Mouse (Mus musculus): ENCODE results near the gene 5330417H12Rik.

DNA sequence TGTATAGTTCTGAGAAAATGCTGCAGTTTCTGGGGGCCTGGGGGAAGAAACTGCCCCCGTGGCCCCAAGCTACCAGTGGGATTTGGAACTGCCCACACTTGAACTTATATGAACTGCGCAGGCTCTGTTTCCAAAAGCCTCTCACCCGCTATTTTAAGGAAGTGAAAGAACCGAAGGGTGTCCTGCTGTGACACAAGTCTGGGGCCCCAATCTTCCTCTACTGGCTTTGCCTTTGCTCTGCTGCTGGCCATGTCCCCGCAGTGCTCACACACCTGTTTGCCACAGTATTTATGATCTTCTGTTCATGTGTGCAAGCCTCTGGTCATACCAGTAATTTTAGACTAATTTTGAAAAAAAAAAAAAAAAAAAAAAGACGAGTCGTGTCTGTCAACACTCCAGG lies 31.1 kb downstream of the 5330417H12Rik start:
- TF ChIP-seq POLR2A (IDR thresholded peaks at IDR 0.05; ENCODE audit: extremely low read depth, insufficient read depth, low read length) (no peak), CTCF (IDR thresholded peaks at IDR 0.05; ENCODE audit: extremely low read depth, insufficient read depth, low read length) (no peak)
